Mouse (Mus musculus): ENCODE data around the gene Naa15. TPM values are rescaled to one million over a fixed set of nuclear protein-coding genes. Genes with fewer than 3 reads are reported as not detected.

Gene Naa15
- polyA plus RNA-seq, 1 experiment from 2014 or later: 12.7 TPM

DNA sequence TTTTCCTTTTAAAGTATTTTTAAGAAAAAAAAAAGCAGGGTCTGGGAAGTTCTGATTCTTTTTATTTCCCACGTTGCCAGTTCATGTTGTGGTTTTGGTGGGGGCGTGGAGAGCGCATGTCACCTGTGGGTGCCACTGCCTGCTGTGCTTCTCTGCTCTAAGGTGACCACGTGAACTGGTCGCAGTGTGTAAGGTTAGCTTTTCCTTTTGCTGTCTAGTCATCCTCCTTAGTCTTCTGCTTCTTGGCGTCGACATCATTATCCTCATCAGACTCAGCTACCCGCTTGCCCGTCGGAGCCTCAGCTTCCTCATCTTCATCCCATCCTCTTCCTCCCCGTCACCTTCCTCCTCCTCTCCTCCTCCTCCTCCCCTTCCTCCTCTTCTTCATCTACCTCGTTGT lies 12.3 kb upstream of the Naa15 start:
- ATAC-seq (no peak), DNase-seq (ENCODE audit: low spot score) (no peak)
- no peak overlapping the region for H3K4me3 ChIP-seq (ENCODE audit: low read depth, low read length)
- H3K27ac ChIP-seq (ENCODE audit: low read length): no peak overlapping the region
- no peaks in the 10 kb centered on the region for H3K4me1 ChIP-seq (ENCODE audit: insufficient read depth, low read depth, low read length)
- no peak overlapping the region for H3K9ac ChIP-seq (replicated peaks; ENCODE audit: low read depth)
- no peak overlapping the region for H3K4me2 ChIP-seq (replicated peaks; ENCODE audit: low read depth, low read length)
- 89% methylated on average over 12 of the region's 12 CpGs for WGBS
- no peaks in the 10 kb centered on the region for H3K27me3 ChIP-seq (replicated peaks; ENCODE audit: insufficient read depth, low read length)
- TF ChIP-seq EP300 (IDR thresholded peaks at IDR 0.05) (no peak), CTCF (IDR thresholded peaks at IDR 0.05) (no peak)
- no peaks in the 10 kb centered on the region for H3K9me3 ChIP-seq (ENCODE audit: low read length)
- no peaks in the 10 kb centered on the region; the same call in 1 of the 2 replicates for H3K36me3 ChIP-seq (ENCODE audit: insufficient read depth, low read length)

- DNase-seq (ENCODE audit: low spot score) (no peak), ATAC-seq (no peak; the same call in 1 of the 2 replicates)
- 18% methylated on average over 20 of the region's 20 CpGs for WGBS
- Histone ChIP-seq H3K27me3 (replicated peaks; ENCODE audit: insufficient read depth, low read length) (no peaks in the 10 kb centered on the region), H3K9me3 (ENCODE audit: low read length) (no peaks in the 10 kb centered on the region), H3K4me3 (ENCODE audit: low read depth, low read length) (peak overlapping the region; percentile 66), H3K27ac (ENCODE audit: low read length) (peak overlapping the region; percentile 89), H3K4me1 (ENCODE audit: insufficient read depth, low read depth, low read length) (no peaks in the 10 kb centered on the region; the same call in 1 of the 2 replicates), H3K9ac (replicated peaks; ENCODE audit: low read depth) (peak overlapping the region; percentile 85), H3K4me2 (replicated peaks; ENCODE audit: low read depth, low read length) (peak overlapping the region; percentile 93), H3K36me3 (ENCODE audit: insufficient read depth, low read length) (no peaks in the 10 kb centered on the region; the same call in 1 of the 2 replicates)
- TF ChIP-seq CTCF (IDR thresholded peaks at IDR 0.05): no peak
- TF ChIP-seq EP300 (IDR thresholded peaks at IDR 0.05): no peak
Observed at GRCm38 (mm10) chr3:51407870-51408560, 6.9 kb upstream of the Naa15 start.

DNA sequence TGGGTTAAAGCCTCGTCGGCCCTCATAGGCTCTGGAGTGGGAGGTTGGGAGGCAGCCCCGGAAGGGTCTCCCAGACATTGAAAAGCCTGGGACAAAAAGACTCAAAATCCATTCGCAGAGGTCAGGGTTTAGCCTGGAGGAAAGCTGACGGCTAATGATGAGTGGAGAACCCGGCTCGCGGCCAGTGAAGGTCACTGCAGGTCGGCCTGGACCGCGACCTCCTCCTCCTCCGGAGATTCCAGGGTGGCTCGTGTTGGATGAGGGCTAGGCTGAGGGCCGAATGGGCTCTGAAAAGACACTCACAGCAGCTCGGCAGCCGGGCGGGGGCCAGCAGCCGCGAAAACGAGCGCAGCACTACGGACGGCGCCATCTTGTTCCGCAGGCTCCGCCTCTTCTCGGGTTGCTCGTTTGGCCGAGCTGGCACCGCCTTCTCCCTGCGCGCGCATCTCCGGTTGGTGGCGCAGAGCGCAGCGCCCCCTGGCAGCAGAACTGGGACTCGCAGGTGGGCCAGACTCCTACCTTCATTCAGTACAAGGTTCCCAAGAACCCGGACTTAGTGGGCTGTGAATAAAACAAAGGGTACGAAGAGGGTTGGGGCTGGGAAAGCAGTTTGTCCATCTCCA lies 6.3 kb upstream of the Naa15 start, which contains the start of gene Ndufc1:
Gene Ndufc1, minus strand, starts transcription at position 428 of the 623 bp plus-strand sequence.
- TF ChIP-seq CTCF (IDR thresholded peaks at IDR 0.05) (peak; percentile 98), EP300 (IDR thresholded peaks at IDR 0.05) (no peak)
- DNase-seq (ENCODE audit: low spot score) (peak; percentile 97), ATAC-seq (peak; percentile 97)
- Histone ChIP-seq H3K9ac (replicated peaks; ENCODE audit: low read depth) (peak within 1 kb of the TSS; percentile 85), H3K4me3 (ENCODE audit: low read depth, low read length) (peak within 1 kb of the TSS; percentile 66), H3K27ac (ENCODE audit: low read length) (peak within 1 kb of the TSS; percentile 89), H3K9me3 (ENCODE audit: low read length) (no peaks in the 10 kb centered on the region), H3K4me2 (replicated peaks; ENCODE audit: low read depth, low read length) (peak within 1 kb of the TSS; percentile 93), H3K27me3 (replicated peaks; ENCODE audit: insufficient read depth, low read length) (no peaks in the 10 kb centered on the region), H3K36me3 (ENCODE audit: insufficient read depth, low read length) (no peaks in the 10 kb centered on the region; the same call in 1 of the 2 replicates), H3K4me1 (ENCODE audit: insufficient read depth, low read depth, low read length) (no peaks in the 10 kb centered on the region; the same call in 1 of the 2 replicates)
- under 1% methylated on average over 37 of the region's 40 CpGs for WGBS

DNA sequence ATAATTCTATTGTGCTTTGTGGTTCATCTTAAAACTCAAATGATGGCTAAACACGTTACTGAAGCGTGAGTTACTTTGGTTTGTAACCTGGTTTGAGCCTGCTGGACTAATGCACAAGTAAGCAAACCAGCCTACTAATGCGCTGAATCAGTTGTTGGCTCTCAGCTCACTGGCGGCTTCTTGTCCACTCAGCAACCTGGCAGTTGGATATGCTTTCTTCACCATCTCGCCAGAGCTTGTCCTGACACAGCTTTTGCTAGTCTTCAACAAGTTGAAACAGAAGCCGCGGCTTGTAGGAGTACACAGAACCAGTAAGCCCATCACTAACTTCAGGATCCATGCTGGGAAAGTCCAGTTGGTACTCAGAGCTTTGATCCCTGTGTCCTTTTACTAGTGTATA lies 2.5 kb upstream of the Naa15 start:
- DNase-seq (ENCODE audit: low spot score) (no peak), ATAC-seq (no peak)
- H3K4me2 ChIP-seq (replicated peaks; ENCODE audit: low read depth, low read length): no peak overlapping the region
- no peak for TF ChIP-seq CTCF (IDR thresholded peaks at IDR 0.05)
- no peak for TF ChIP-seq EP300 (IDR thresholded peaks at IDR 0.05)
- H3K36me3 ChIP-seq (ENCODE audit: insufficient read depth, low read length): no peaks in the 10 kb centered on the region
- H3K9ac ChIP-seq (replicated peaks; ENCODE audit: low read depth): no peak overlapping the region
- H3K27me3 ChIP-seq (replicated peaks; ENCODE audit: insufficient read depth, low read length): no peaks in the 10 kb centered on the region
- H3K4me1 ChIP-seq (ENCODE audit: insufficient read depth, low read depth, low read length): peaks cover 7% of the 10 kb centered on the region; the same call in 1 of the 2 replicates
- H3K4me3 ChIP-seq (ENCODE audit: low read depth, low read length): no peak overlapping the region
- 91% methylated on average over 7 of the region's 7 CpGs for WGBS
- H3K27ac ChIP-seq (ENCODE audit: low read length): no peak overlapping the region
- no peaks in the 10 kb centered on the region for H3K9me3 ChIP-seq (ENCODE audit: low read length)

GRCm38 (mm10) chr3:51413276-51413675 lies 1.7 kb upstream of the Naa15 start:
- H3K4me1 ChIP-seq (ENCODE audit: insufficient read depth, low read depth, low read length): peaks cover 7% of the 10 kb centered on the region; the same call in 1 of the 2 replicates
- 100% methylated on average over 1 of the region's 1 CpGs for WGBS
- H3K4me3 ChIP-seq (ENCODE audit: low read depth, low read length): no peak overlapping the region
- ATAC-seq (no peak), DNase-seq (ENCODE audit: low spot score) (no peak)
- H3K9me3 ChIP-seq (ENCODE audit: low read length): no peaks in the 10 kb centered on the region
- no peak for TF ChIP-seq CTCF (IDR thresholded peaks at IDR 0.05)
- no peak for TF ChIP-seq EP300 (IDR thresholded peaks at IDR 0.05)
- no peak overlapping the region for H3K4me2 ChIP-seq (replicated peaks; ENCODE audit: low read depth, low read length)
- H3K27me3 ChIP-seq (replicated peaks; ENCODE audit: insufficient read depth, low read length): no peaks in the 10 kb centered on the region
- no peak overlapping the region for H3K27ac ChIP-seq (ENCODE audit: low read length)
- no peaks in the 10 kb centered on the region for H3K36me3 ChIP-seq (ENCODE audit: insufficient read depth, low read length)
- no peak overlapping the region for H3K9ac ChIP-seq (replicated peaks; ENCODE audit: low read depth)

- H3K9me3 ChIP-seq (ENCODE audit: low read length): no peaks in the 10 kb centered on the region
- WGBS: under 1% methylated on average over 28 of the region's 30 CpGs
- H3K4me2 ChIP-seq (replicated peaks; ENCODE audit: low read depth, low read length): peak overlapping the region; percentile 83
- H3K27me3 ChIP-seq (replicated peaks; ENCODE audit: insufficient read depth, low read length): no peaks in the 10 kb centered on the region
- ATAC-seq (peak; percentile 69), DNase-seq (ENCODE audit: low spot score) (no peak)
- H3K9ac ChIP-seq (replicated peaks; ENCODE audit: low read depth): peak overlapping the region; percentile 94
- peak overlapping the region; percentile 98 for H3K4me3 ChIP-seq (ENCODE audit: low read depth, low read length)
- H3K36me3 ChIP-seq (ENCODE audit: insufficient read depth, low read length): no peaks in the 10 kb centered on the region
- peaks cover 7% of the 10 kb centered on the region; the same call in 1 of the 2 replicates for H3K4me1 ChIP-seq (ENCODE audit: insufficient read depth, low read depth, low read length)
- peak overlapping the region; percentile 96 for H3K27ac ChIP-seq (ENCODE audit: low read length)
- TF ChIP-seq CTCF (IDR thresholded peaks at IDR 0.05) (no peak), EP300 (IDR thresholded peaks at IDR 0.05) (no peak)
Observed at GRCm38 (mm10) chr3:51416073-51416363, 1.1 kb downstream of the Naa15 start.
